Mouse (Mus musculus): ENCODE data around the gene Agxt2. TPM values are rescaled to one million over a fixed set of nuclear protein-coding genes. Genes with fewer than 3 reads are reported as not detected.

Gene Agxt2
- polyA plus RNA-seq, 1 experiment = not detected

GRCm38 (mm10) chr15:10347044-10347443, 11.3 kb upstream of the Agxt2 start:
- Histone ChIP-seq H3K4me3 (ENCODE audit: control insufficient read depth, low read depth, low read length) (no peak overlapping the region), H3K27me3 (ENCODE audit: control insufficient read depth, insufficient read depth, low read length) (no peaks in the 10 kb centered on the region), H3K36me3 (ENCODE audit: control insufficient read depth, insufficient read depth, low read length) (no peaks in the 10 kb centered on the region), H3K4me1 (ENCODE audit: control insufficient read depth, insufficient read depth, low read length) (no peaks in the 10 kb centered on the region), H3K27ac (ENCODE audit: control insufficient read depth, insufficient read depth, low read depth, low read length) (no peak overlapping the region)
- TF ChIP-seq POLR2A (IDR thresholded peaks at IDR 0.05; ENCODE audit: control insufficient read depth, low read depth, low read length) (no peak), CTCF (IDR thresholded peaks at IDR 0.05; ENCODE audit: control insufficient read depth, insufficient read depth, insufficient replicate concordance, low read depth, low read length) (no peak)

GRCm38 (mm10) chr15:10366331-10366730, 8.0 kb downstream of the Agxt2 start:
- Histone ChIP-seq H3K36me3 (ENCODE audit: control insufficient read depth, insufficient read depth, low read length) (no peaks in the 10 kb centered on the region), H3K4me1 (ENCODE audit: control insufficient read depth, insufficient read depth, low read length) (no peaks in the 10 kb centered on the region), H3K27ac (ENCODE audit: control insufficient read depth, insufficient read depth, low read depth, low read length) (no peak overlapping the region), H3K4me3 (ENCODE audit: control insufficient read depth, low read depth, low read length) (no peak overlapping the region), H3K27me3 (ENCODE audit: control insufficient read depth, insufficient read depth, low read length) (no peaks in the 10 kb centered on the region)
- no peak for TF ChIP-seq POLR2A (IDR thresholded peaks at IDR 0.05; ENCODE audit: control insufficient read depth, low read depth, low read length)
- no peak for TF ChIP-seq CTCF (IDR thresholded peaks at IDR 0.05; ENCODE audit: control insufficient read depth, insufficient read depth, insufficient replicate concordance, low read depth, low read length)

GRCm38 (mm10) chr15:10375404-10375803, 17.1 kb downstream of the Agxt2 start:
- no peak overlapping the region for H3K27ac ChIP-seq (ENCODE audit: control insufficient read depth, insufficient read depth, low read depth, low read length)
- no peak overlapping the region for H3K4me3 ChIP-seq (ENCODE audit: control insufficient read depth, low read depth, low read length)
- TF ChIP-seq CTCF (IDR thresholded peaks at IDR 0.05; ENCODE audit: control insufficient read depth, insufficient read depth, insufficient replicate concordance, low read depth, low read length) = no peak
- TF ChIP-seq POLR2A (IDR thresholded peaks at IDR 0.05; ENCODE audit: control insufficient read depth, low read depth, low read length) = no peak
- no peaks in the 10 kb centered on the region for H3K4me1 ChIP-seq (ENCODE audit: control insufficient read depth, insufficient read depth, low read length)
- H3K27me3 ChIP-seq (ENCODE audit: control insufficient read depth, insufficient read depth, low read length) = no peaks in the 10 kb centered on the region
- no peaks in the 10 kb centered on the region for H3K36me3 ChIP-seq (ENCODE audit: control insufficient read depth, insufficient read depth, low read length)

GRCm38 (mm10) chr15:10378338-10378959, 20.1 kb downstream of the Agxt2 start:
- H3K27ac ChIP-seq (ENCODE audit: control insufficient read depth, insufficient read depth, low read depth, low read length) = no peak overlapping the region
- no peak for TF ChIP-seq CTCF (IDR thresholded peaks at IDR 0.05; ENCODE audit: control insufficient read depth, insufficient read depth, insufficient replicate concordance, low read depth, low read length)
- TF ChIP-seq POLR2A (IDR thresholded peaks at IDR 0.05; ENCODE audit: control insufficient read depth, low read depth, low read length) = no peak
- H3K27me3 ChIP-seq (ENCODE audit: control insufficient read depth, insufficient read depth, low read length) = no peaks in the 10 kb centered on the region
- H3K36me3 ChIP-seq (ENCODE audit: control insufficient read depth, insufficient read depth, low read length) = no peaks in the 10 kb centered on the region
- H3K4me1 ChIP-seq (ENCODE audit: control insufficient read depth, insufficient read depth, low read length) = no peaks in the 10 kb centered on the region
- no peak overlapping the region for H3K4me3 ChIP-seq (ENCODE audit: control insufficient read depth, low read depth, low read length)

- H3K27ac ChIP-seq (ENCODE audit: control insufficient read depth, insufficient read depth, low read depth, low read length) = no peak overlapping the region
- H3K36me3 ChIP-seq (ENCODE audit: control insufficient read depth, insufficient read depth, low read length) = no peaks in the 10 kb centered on the region
- no peaks in the 10 kb centered on the region for H3K27me3 ChIP-seq (ENCODE audit: control insufficient read depth, insufficient read depth, low read length)
- no peak for TF ChIP-seq POLR2A (IDR thresholded peaks at IDR 0.05; ENCODE audit: control insufficient read depth, low read depth, low read length)
- H3K4me1 ChIP-seq (ENCODE audit: control insufficient read depth, insufficient read depth, low read length) = no peaks in the 10 kb centered on the region
- H3K4me3 ChIP-seq (ENCODE audit: control insufficient read depth, low read depth, low read length) = no peak overlapping the region
Measured at GRCm38 (mm10) chr15:10379757-10380458, 21.6 kb downstream of the Agxt2 start.

GRCm38 (mm10) chr15:10387263-10387662, 28.9 kb downstream of the Agxt2 start:
- H3K27ac ChIP-seq (ENCODE audit: control insufficient read depth, insufficient read depth, low read depth, low read length) = no peak overlapping the region
- TF ChIP-seq POLR2A (IDR thresholded peaks at IDR 0.05; ENCODE audit: control insufficient read depth, low read depth, low read length) = no peak
- no peaks in the 10 kb centered on the region for H3K4me1 ChIP-seq (ENCODE audit: control insufficient read depth, insufficient read depth, low read length)
- H3K27me3 ChIP-seq (ENCODE audit: control insufficient read depth, insufficient read depth, low read length) = no peaks in the 10 kb centered on the region
- H3K36me3 ChIP-seq (ENCODE audit: control insufficient read depth, insufficient read depth, low read length) = no peaks in the 10 kb centered on the region
- no peak overlapping the region for H3K4me3 ChIP-seq (ENCODE audit: control insufficient read depth, low read depth, low read length)

GRCm38 (mm10) chr15:10399795-10400194, 41.5 kb downstream of the Agxt2 start:
- Histone ChIP-seq H3K27ac (ENCODE audit: control insufficient read depth, insufficient read depth, low read depth, low read length) (no peak overlapping the region), H3K4me1 (ENCODE audit: control insufficient read depth, insufficient read depth, low read length) (no peaks in the 10 kb centered on the region), H3K4me3 (ENCODE audit: control insufficient read depth, low read depth, low read length) (no peak overlapping the region), H3K27me3 (ENCODE audit: control insufficient read depth, insufficient read depth, low read length) (no peaks in the 10 kb centered on the region), H3K36me3 (ENCODE audit: control insufficient read depth, insufficient read depth, low read length) (no peaks in the 10 kb centered on the region)
- TF ChIP-seq POLR2A (IDR thresholded peaks at IDR 0.05; ENCODE audit: control insufficient read depth, low read depth, low read length) (no peak), CTCF (IDR thresholded peaks at IDR 0.05; ENCODE audit: control insufficient read depth, insufficient read depth, insufficient replicate concordance, low read depth, low read length) (no peak)

Measured in testis, adult 2 months (tissue).